Mouse (Mus musculus): Measurements from ENCODE around the gene E130311K13Rik.

DNA sequence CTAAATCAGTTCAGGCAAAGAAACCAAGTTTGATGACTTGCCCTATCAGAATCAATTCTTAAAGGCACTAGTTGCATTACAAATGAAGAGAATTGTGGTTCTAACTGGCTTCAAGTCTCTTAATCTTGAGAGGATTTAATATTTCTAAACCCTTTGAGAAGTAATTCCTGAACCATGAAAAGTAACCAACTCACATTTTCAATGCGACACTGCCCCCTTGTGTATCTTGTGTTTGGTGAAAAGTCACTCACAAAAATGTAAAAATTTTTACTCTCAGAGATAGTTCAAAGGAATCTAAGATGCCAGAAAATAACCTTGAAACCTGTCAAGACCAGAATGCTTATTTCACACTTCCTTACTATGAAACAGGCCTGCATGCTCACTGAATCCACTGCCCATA is 61.0 kb downstream of the E130311K13Rik start:
- TF ChIP-seq CTCF (IDR thresholded peaks at IDR 0.05; ENCODE audit: control insufficient read depth, insufficient read depth, insufficient read length) (no peak), CEBPB (IDR thresholded peaks at IDR 0.05; ENCODE audit: low read depth) (no peak), USF1 (IDR thresholded peaks at IDR 0.05; ENCODE audit: low read depth) (no peak), MAX (IDR thresholded peaks at IDR 0.05) (no peak), MYOD1 (IDR thresholded peaks at IDR 0.05; ENCODE audit: control insufficient read depth, insufficient read length, low read depth) (no peak)

All from C2C12 (cell line).